Mouse (Mus musculus) intestine, embryonic 15.5 days (tissue): ENCODE measurements around the gene Tle4. TPM values are rescaled to one million over a fixed set of nuclear protein-coding genes. Genes with fewer than 3 reads are reported as not detected.

ENCODE experiments used
- ATAC-seq: fragments of 200-750 bp; cut with Nextera tagmentation; 2 replicates; pipeline ENCODE4 v1.8.0; 2017; ENCODE audit warnings: moderate TSS enrichment, moderate library complexity
- H3K27ac ChIP-seq: fragments of 300-500 bp; sonication (generic); 2 replicates; pipeline ENCODE4 v1.5.1; 2015; ENCODE audit warnings: mild to moderate bottlenecking, inconsistent platforms
- H3K27me3 ChIP-seq: fragments of 300-500 bp; sonication (generic); replicated peaks from 2 replicates; pipeline ENCODE4 v1.6.1; 2015; ENCODE audit warnings: inconsistent platforms
- H3K36me3 ChIP-seq: fragments of 300-500 bp; sonication (generic); 2 replicates; pipeline ENCODE4 v1.6.1; 2015; ENCODE audit warnings: inconsistent platforms
- H3K4me1 ChIP-seq: fragments of 300-500 bp; sonication (generic); replicated peaks from 2 replicates; pipeline ENCODE4 v1.6.1; 2015; ENCODE audit warnings: inconsistent platforms
- H3K4me2 ChIP-seq: fragments of 300-500 bp; sonication (generic); replicated peaks from 2 replicates; pipeline ENCODE4 v1.6.1; 2015; ENCODE audit warnings: mild to moderate bottlenecking, inconsistent platforms
- H3K4me3 ChIP-seq: fragments of 300-500 bp; sonication (generic); replicated peaks from 2 replicates; pipeline ENCODE4 v1.5.1; 2015; ENCODE audit warnings: inconsistent platforms
- H3K9ac ChIP-seq: fragments of 300-500 bp; sonication (generic); 2 replicates; pipeline ENCODE4 v1.6.1; 2015; ENCODE audit warnings: inconsistent platforms
- H3K9me3 ChIP-seq: fragments of 300-500 bp; sonication (generic); 2 replicates; pipeline ENCODE4 v1.6.1; 2016; ENCODE audit warnings: inconsistent platforms
- WGBS: fragments of 180-500 bp; shearing (Covaris S2); methylation state at CpG from one replicate; pipeline ENCODE4 v1.1.7; 2015; 5-methylcytosine and 5-hydroxymethylcytosine counted together
- polyA plus RNA-seq: library from polyadenylated mRNA; unstranded; fragments of >200 nt; fragmentation: Nextera tagmentation; extraction: Ambion mirVana; gene quantifications from 2 replicates; pipeline ENCODE4 v1.2.1, GENCODE M21; 2015

Gene Tle4
- polyA plus RNA-seq, 1 experiment from 2014 or later, result 19.4 TPM

GRCm38 (mm10) chr19:14586171-14586570, 11.7 kb downstream of the Tle4 start:
- no peaks in the 10 kb centered on the region for H3K27me3 ChIP-seq
- no peak overlapping the region for H3K4me3 ChIP-seq
- no peak for ATAC-seq
- H3K4me2 ChIP-seq, result no peak overlapping the region
- WGBS, result 71% methylated on average over 3 of the region's 3 CpGs
- 0 out of 2 replicates have a peak, but pooled peaks cover 2% of the 10 kb centered on the region for H3K36me3 ChIP-seq
- peaks cover 4% of the 10 kb centered on the region; the same call in 1 of the 2 replicates for H3K4me1 ChIP-seq
- no peak overlapping the region for H3K9ac ChIP-seq
- H3K9me3 ChIP-seq, result no peaks in the 10 kb centered on the region
- no peak overlapping the region for H3K27ac ChIP-seq

- 72% methylated on average over 4 of the region's 4 CpGs for WGBS
- no peak overlapping the region for H3K27ac ChIP-seq
Measured at GRCm38 (mm10) chr19:14585731-14586130, 12.1 kb downstream of the Tle4 start.

GRCm38 (mm10) chr19:14585235-14585634, 12.6 kb downstream of the Tle4 start:
- no peak for ATAC-seq
- 89% methylated on average over 3 of the region's 3 CpGs for WGBS
- Histone ChIP-seq H3K9me3 (no peaks in the 10 kb centered on the region), H3K27ac (no peak overlapping the region), H3K4me1 (peaks cover 4% of the 10 kb centered on the region; the same call in 1 of the 2 replicates), H3K4me2 (no peak overlapping the region), H3K27me3 (no peaks in the 10 kb centered on the region), H3K9ac (no peak overlapping the region), H3K4me3 (no peak overlapping the region), H3K36me3 (0 out of 2 replicates have a peak, but pooled peaks cover 2% of the 10 kb centered on the region)

More at GRCm38 (mm10) chr19:14585731-14586130, 12.1 kb downstream of the Tle4 start:
- peaks cover 4% of the 10 kb centered on the region; the same call in 1 of the 2 replicates for H3K4me1 ChIP-seq
- H3K9ac ChIP-seq, result no peak overlapping the region
- H3K27me3 ChIP-seq, result no peaks in the 10 kb centered on the region
- H3K36me3 ChIP-seq, result 0 out of 2 replicates have a peak, but pooled peaks cover 2% of the 10 kb centered on the region
- H3K9me3 ChIP-seq, result no peaks in the 10 kb centered on the region
- no peak overlapping the region for H3K4me2 ChIP-seq
- no peak for ATAC-seq
- H3K4me3 ChIP-seq, result no peak overlapping the region

- 86% methylated on average over 5 of the region's 5 CpGs for WGBS
Measured at GRCm38 (mm10) chr19:14578698-14579097, 19.2 kb downstream of the Tle4 start.

GRCm38 (mm10) chr19:14578016-14578415, 19.8 kb downstream of the Tle4 start:
- H3K4me1 ChIP-seq, result no peaks in the 10 kb centered on the region
- H3K36me3 ChIP-seq, result 0 out of 2 replicates have a peak, but pooled peaks cover 2% of the 10 kb centered on the region
- H3K9me3 ChIP-seq, result no peaks in the 10 kb centered on the region
- no peak overlapping the region for H3K4me2 ChIP-seq
- no peak for ATAC-seq
- no peak overlapping the region for H3K4me3 ChIP-seq
- 58% methylated on average over 4 of the region's 4 CpGs for whole genome bisulfite sequencing
- H3K9ac ChIP-seq, result no peak overlapping the region
- no peaks in the 10 kb centered on the region for H3K27me3 ChIP-seq
- no peak overlapping the region for H3K27ac ChIP-seq

More at GRCm38 (mm10) chr19:14578698-14579097, 19.2 kb downstream of the Tle4 start:
- H3K4me1 ChIP-seq, result no peaks in the 10 kb centered on the region
- no peaks in the 10 kb centered on the region for H3K9me3 ChIP-seq
- no peak overlapping the region for H3K27ac ChIP-seq
- no peak for ATAC-seq
- no peak overlapping the region for H3K4me2 ChIP-seq
- 0 out of 2 replicates have a peak, but pooled peaks cover 2% of the 10 kb centered on the region for H3K36me3 ChIP-seq
- H3K27me3 ChIP-seq, result no peaks in the 10 kb centered on the region
- no peak overlapping the region for H3K4me3 ChIP-seq
- no peak overlapping the region for H3K9ac ChIP-seq

- no peak overlapping the region for H3K9ac ChIP-seq
- H3K4me3 ChIP-seq, result no peak overlapping the region
- no peaks in the 10 kb centered on the region for H3K4me1 ChIP-seq
- ATAC-seq, result no peak
- no peaks in the 10 kb centered on the region for H3K27me3 ChIP-seq
- H3K4me2 ChIP-seq, result no peak overlapping the region
- H3K9me3 ChIP-seq, result no peaks in the 10 kb centered on the region
- H3K27ac ChIP-seq, result no peak overlapping the region
- H3K36me3 ChIP-seq, result 0 out of 2 replicates have a peak, but pooled peaks cover under 1% of the 10 kb centered on the region
Measured at GRCm38 (mm10) chr19:14576311-14576710, 21.5 kb downstream of the Tle4 start.

GRCm38 (mm10) chr19:14568879-14569278, 29.0 kb downstream of the Tle4 start:
- no peak overlapping the region for H3K4me2 ChIP-seq
- no peak overlapping the region for H3K27ac ChIP-seq
- no peak overlapping the region for H3K9ac ChIP-seq
- no peaks in the 10 kb centered on the region for H3K4me1 ChIP-seq
- H3K4me3 ChIP-seq, result no peak overlapping the region
- H3K36me3 ChIP-seq, result no peaks in the 10 kb centered on the region
- H3K27me3 ChIP-seq, result no peaks in the 10 kb centered on the region
- H3K9me3 ChIP-seq, result no peaks in the 10 kb centered on the region
- no peak for ATAC-seq

- Histone ChIP-seq H3K4me2 (no peak overlapping the region), H3K36me3 (no peaks in the 10 kb centered on the region), H3K4me1 (no peaks in the 10 kb centered on the region), H3K9me3 (no peaks in the 10 kb centered on the region), H3K9ac (no peak overlapping the region), H3K4me3 (no peak overlapping the region), H3K27ac (no peak overlapping the region), H3K27me3 (no peaks in the 10 kb centered on the region)
- ATAC-seq, result no peak
- 78% methylated on average over 3 of the region's 3 CpGs for WGBS
Measured at GRCm38 (mm10) chr19:14567081-14567480, 30.8 kb downstream of the Tle4 start.

- Histone ChIP-seq H3K36me3 (no peaks in the 10 kb centered on the region), H3K27me3 (no peaks in the 10 kb centered on the region), H3K9me3 (no peaks in the 10 kb centered on the region), H3K9ac (no peak overlapping the region), H3K4me2 (no peak overlapping the region), H3K27ac (no peak overlapping the region), H3K4me1 (no peaks in the 10 kb centered on the region), H3K4me3 (no peak overlapping the region)
- no peak for ATAC-seq
- 64% methylated on average over 5 of the region's 5 CpGs for WGBS
Measured at GRCm38 (mm10) chr19:14566564-14567021, 31.3 kb downstream of the Tle4 start.

- Histone ChIP-seq H3K9ac (no peak overlapping the region), H3K4me2 (no peak overlapping the region), H3K27me3 (no peaks in the 10 kb centered on the region), H3K27ac (no peak overlapping the region), H3K36me3 (no peaks in the 10 kb centered on the region), H3K9me3 (no peaks in the 10 kb centered on the region), H3K4me3 (no peak overlapping the region), H3K4me1 (no peaks in the 10 kb centered on the region)
- ATAC-seq, result no peak
- WGBS, result 83% methylated on average over 4 of the region's 4 CpGs
Measured at GRCm38 (mm10) chr19:14565424-14566069, 32.3 kb downstream of the Tle4 start.

- H3K27ac ChIP-seq, result no peak overlapping the region
- H3K27me3 ChIP-seq, result no peaks in the 10 kb centered on the region
- H3K4me2 ChIP-seq, result no peak overlapping the region
- 81% methylated on average over 4 of the region's 4 CpGs for WGBS
- no peaks in the 10 kb centered on the region for H3K4me1 ChIP-seq
- H3K36me3 ChIP-seq, result no peaks in the 10 kb centered on the region
- H3K4me3 ChIP-seq, result no peak overlapping the region
- no peaks in the 10 kb centered on the region for H3K9me3 ChIP-seq
- ATAC-seq, result no peak
- H3K9ac ChIP-seq, result no peak overlapping the region
Measured at GRCm38 (mm10) chr19:14563273-14563959, 34.4 kb downstream of the Tle4 start.

GRCm38 (mm10) chr19:14547871-14548270, 50.0 kb downstream of the Tle4 start:
- 86% methylated on average over 3 of the region's 3 CpGs for WGBS

More at GRCm38 (mm10) chr19:14547871-14548270, 50.0 kb downstream of the Tle4 start:
- Histone ChIP-seq H3K9ac (no peak overlapping the region), H3K27me3 (no peaks in the 10 kb centered on the region), H3K4me1 (no peaks in the 10 kb centered on the region), H3K4me3 (no peak overlapping the region), H3K4me2 (no peak overlapping the region), H3K36me3 (no peaks in the 10 kb centered on the region), H3K27ac (no peak overlapping the region), H3K9me3 (no peaks in the 10 kb centered on the region)
- 0 out of 2 replicates have a peak, but pooled peaks have one; percentile 70 for ATAC-seq
